Mouse (Mus musculus) liver, embryonic 14.5 days (tissue): ENCODE measurements around the gene Pdcd1lg2.

ENCODE experiments used
- CTCF ChIP-seq: IDR thresholded peaks from 2 replicates; pipeline ENCODE4 v1.5.1; 2016; ENCODE audit warnings: antibody characterized with exemption, low read depth, control low read depth
- EP300 ChIP-seq: IDR thresholded peaks from 2 replicates; pipeline ENCODE4 v1.6.1; 2016; ENCODE audit warnings: antibody characterized with exemption, low read depth

GRCm38 (mm10) chr19:29366226-29366968 lies 44.3 kb upstream of the Pdcd1lg2 start:
- TF ChIP-seq CTCF (no peak), EP300 (no peak)
